Mouse (Mus musculus): Measurements from ENCODE around the gene BC055324.

DNA sequence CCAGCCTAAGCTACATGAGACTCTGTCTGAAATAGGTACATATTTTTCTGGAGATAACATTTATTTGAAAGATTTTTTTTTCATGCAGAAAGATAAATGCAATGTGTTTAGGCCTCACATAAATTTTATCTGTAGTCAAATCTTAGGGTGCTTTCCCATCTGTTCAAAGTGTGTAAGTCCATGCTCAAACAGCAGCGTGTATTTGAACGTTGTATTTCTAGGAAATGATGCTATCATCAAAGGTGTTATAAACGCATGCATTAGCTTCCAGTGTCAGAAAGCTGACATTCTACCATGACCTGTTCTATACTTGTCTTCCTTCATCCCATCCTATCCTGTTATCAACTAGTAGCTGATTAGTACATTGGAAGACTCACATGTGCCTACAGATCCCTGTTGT lies 91.2 kb downstream of the BC055324 start:
- TF ChIP-seq CTCF (IDR thresholded peaks at IDR 0.05; ENCODE audit: control insufficient read depth, insufficient read depth, low read length) (no peak), POLR2A (IDR thresholded peaks at IDR 0.05; ENCODE audit: borderline replicate concordance, control insufficient read depth, low read depth, low read length) (no peak)

Data from bone marrow, adult 2 months (tissue).